Mouse (Mus musculus): Measurements from ENCODE around the gene Calr4.

DNA sequence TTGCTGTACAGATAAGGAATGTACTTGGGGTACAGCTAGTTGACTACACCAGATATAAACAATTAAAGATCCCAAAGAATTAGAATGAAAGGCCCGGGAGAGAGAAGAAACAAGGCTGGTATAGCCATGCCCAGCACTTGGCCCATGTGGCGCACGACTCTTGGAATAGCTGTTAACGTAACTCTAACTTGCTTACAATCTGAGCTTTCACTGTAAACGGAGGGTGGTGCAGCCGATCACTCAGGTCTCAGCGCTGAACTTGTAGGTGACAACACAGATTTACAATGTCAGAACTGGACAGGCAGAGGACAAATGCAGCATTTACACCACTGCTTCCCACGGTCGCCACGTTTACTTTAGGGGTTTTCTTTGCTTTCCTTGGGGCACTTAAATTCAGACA, 42.7 kb upstream of the Calr4 start:
- no peak for TF ChIP-seq POLR2A (IDR thresholded peaks at IDR 0.05; ENCODE audit: borderline replicate concordance, low read depth, low read length)
- no peak for TF ChIP-seq CTCF (IDR thresholded peaks at IDR 0.05; ENCODE audit: low read depth, low read length)
